ENCODE assay signal across 27 mouse cellular contexts in genomic region chr1:34283502-34283901, GRCm38 (mm10).
DNase-seq lines count a peak whose midpoint lies in the region; ATAC-seq and TF ChIP-seq lines count a peak whose summit lies in the region.
"Had no signal": no experiment of that assay in that cellular context is flagged by ENCODE, and none has a peak within 500 bp of the region (broad histone marks: within the 10 kb centered on the region; RNA-seq: fewer than 3 reads in every experiment).

No protein-coding gene starts in this region.

- peaks cover 32% of the 10 kb centered on the region for H3K36me3 ChIP-seq in heart, embryonic 16.5 days (ENCODE audit: control insufficient read depth, insufficient read depth)
- no peaks in the 10 kb centered on the region; the same call in 1 of the 2 replicates for H3K36me3 ChIP-seq in liver, embryonic 14.5 days (replicated peaks; ENCODE audit: control insufficient read depth, insufficient read depth, low read depth)
- peaks cover 26% of the 10 kb centered on the region; the same call in 1 of the 2 replicates for H3K36me3 ChIP-seq in kidney, embryonic 14.5 days (ENCODE audit: control insufficient read depth, insufficient read depth, low read length)

- no peak for TF ChIP-seq CTCF in liver, embryonic 14.5 days (IDR thresholded peaks at IDR 0.05; ENCODE audit: low read depth)

- H3K4me1 ChIP-seq in heart, embryonic 16.5 days (ENCODE audit: control insufficient read depth, insufficient read depth, low read length) = no peaks in the 10 kb centered on the region; the same call in 1 of the 2 replicates
- H3K4me1 ChIP-seq in liver, embryonic 14.5 days (replicated peaks; ENCODE audit: control insufficient read depth in 2 of 2, insufficient read depth in 2 of 2, low read length in 1 of 2) = peaks cover 0 to 6% of the 10 kb centered on the region in 2 experiments; a peak in 3 of 4 replicates
- no peaks in the 10 kb centered on the region for H3K4me1 ChIP-seq in kidney, embryonic 14.5 days (ENCODE audit: control insufficient read depth, insufficient read depth, low read length)
- H3K4me1 ChIP-seq: embryonic facial prominence, embryonic 13.5 days; kidney, embryonic 15.5 days; megakaryocyte, embryonic 14.5 days; midbrain, embryonic 13.5 days; neural tube, embryonic 13.5 days had no signal

- 39% methylated on average over 7 of the region's 7 CpGs for WGBS in heart, embryonic 16.5 days
- WGBS in liver, embryonic 14.5 days (ENCODE audit: insufficient replicate concordance) = 21% methylated on average over 7 of the region's 7 CpGs
- 91% methylated on average over 7 of the region's 7 CpGs for WGBS in kidney, embryonic 14.5 days

- no peaks in the 10 kb centered on the region for H3K9me3 ChIP-seq in heart, embryonic 16.5 days (replicated peaks; ENCODE audit: control insufficient read depth, low read length)
- H3K9me3 ChIP-seq in liver, embryonic 14.5 days (ENCODE audit: control insufficient read depth, low read length) = no peaks in the 10 kb centered on the region
- no peaks in the 10 kb centered on the region for H3K9me3 ChIP-seq in kidney, embryonic 14.5 days (ENCODE audit: control insufficient read depth, low read length)
- H3K9me3 ChIP-seq: embryonic facial prominence, embryonic 13.5 days; kidney, embryonic 15.5 days; megakaryocyte, embryonic 14.5 days; midbrain, embryonic 13.5 days; neural tube, embryonic 13.5 days had no signal

- H3K4me3 ChIP-seq in heart, embryonic 16.5 days (ENCODE audit: low read length) = no peak overlapping the region
- H3K4me3 ChIP-seq in liver, embryonic 14.5 days (ENCODE audit: insufficient read depth in 1 of 2, low read depth in 2 of 2, low read length in 2 of 2) = no peak overlapping the region
- H3K4me3 ChIP-seq in kidney, embryonic 14.5 days (ENCODE audit: low read length) = no peak overlapping the region
- H3K4me3 ChIP-seq: embryonic facial prominence, embryonic 13.5 days; heart, adult 2 months; kidney, embryonic 15.5 days; megakaryocyte, embryonic 14.5 days; midbrain, embryonic 13.5 days; neural tube, embryonic 13.5 days had no signal

- DNase-seq in heart, postnatal 4 days = no peak
- peak; percentile 59 to 65 (median 62) for DNase-seq in liver, embryonic 14.5 days (ENCODE audit: low read depth in 3 of 3, low spot score in 3 of 3)
- DNase-seq in ovary, postnatal 14 days (ENCODE audit: low spot score) = no peak
- DNase-seq: adrenal gland, postnatal 25 days; cerebellum, adult 8-10 months; cerebellum, postnatal 36 days; gastrocnemius, postnatal 25 days; heart, adult 2 months; kidney, adult 11 months; kidney, postnatal 25 days; lung, postnatal 36 days; retina, postnatal 1 day; right cerebral cortex, postnatal 25 days; spleen, adult 18-20 months; thymus, adult 2 months; thymus, postnatal 36 days had no signal

- H3K27ac ChIP-seq in heart, embryonic 16.5 days (ENCODE audit: low read length) = peak overlapping the region; percentile 51; the same call in 1 of the 2 replicates
- H3K27ac ChIP-seq in liver, embryonic 14.5 days = no peak overlapping the region
- H3K27ac ChIP-seq in kidney, embryonic 14.5 days (ENCODE audit: low read depth, low read length) = no peak overlapping the region
- H3K27ac ChIP-seq: embryonic facial prominence, embryonic 13.5 days; heart, adult 2 months; hindbrain, embryonic 14.5 days; kidney, embryonic 15.5 days; midbrain, embryonic 13.5 days; neural tube, embryonic 13.5 days had no signal

- no peak overlapping the region for H3K4me2 ChIP-seq in heart, embryonic 16.5 days (ENCODE audit: low read depth, low read length)
- H3K4me2 ChIP-seq in liver, embryonic 14.5 days (ENCODE audit: low read depth) = peak overlapping the region; percentile 39
- H3K4me2 ChIP-seq in kidney, embryonic 14.5 days (replicated peaks; ENCODE audit: low read depth, low read length) = no peak overlapping the region
- H3K4me2 ChIP-seq: embryonic facial prominence, embryonic 13.5 days; hindbrain, embryonic 14.5 days; kidney, embryonic 15.5 days; midbrain, embryonic 13.5 days; neural tube, embryonic 13.5 days had no signal

- no peak overlapping the region for H3K9ac ChIP-seq in heart, embryonic 16.5 days (ENCODE audit: low read length)
- no peak overlapping the region for H3K9ac ChIP-seq in liver, embryonic 14.5 days (replicated peaks)
- H3K9ac ChIP-seq in kidney, embryonic 14.5 days (ENCODE audit: low read depth, low read length) = no peak overlapping the region
- H3K9ac ChIP-seq: embryonic facial prominence, embryonic 13.5 days; hindbrain, embryonic 14.5 days; kidney, embryonic 15.5 days; midbrain, embryonic 13.5 days; neural tube, embryonic 13.5 days had no signal

- 0 out of 2 replicates have a peak, but pooled peaks have one; percentile 18 for ATAC-seq in heart, embryonic 16.5 days (replicated peaks; ENCODE audit: extremely low read depth, insufficient read depth, low FRiP score)
- 0 out of 2 replicates have a peak, but pooled peaks have one; percentile 45 for ATAC-seq in common myeloid progenitor, adult 5-6 weeks (replicated peaks; ENCODE audit: low read depth, poor library complexity, severe bottlenecking)
- peak; percentile 88 for ATAC-seq in liver, embryonic 14.5 days (ENCODE audit: insufficient read depth)
- ATAC-seq in megakaryocyte-erythroid progenitor cell, adult 5-6 weeks (replicated peaks; ENCODE audit: low FRiP score, low TSS enrichment, poor library complexity, severe bottlenecking) = peak; percentile 93
- ATAC-seq in kidney, embryonic 14.5 days (ENCODE audit: low FRiP score, low TSS enrichment) = no peak
- ATAC-seq: CD4-positive, CD25-positive, alpha-beta regulatory T cell, adult 4 months; midbrain, embryonic 13.5 days had no signal

- TF ChIP-seq EP300 in liver, embryonic 14.5 days (IDR thresholded peaks at IDR 0.05; ENCODE audit: low read depth) = peak; percentile 91

- H3K27me3 ChIP-seq in heart, embryonic 16.5 days (ENCODE audit: control insufficient read depth, insufficient read depth, low read length) = no peaks in the 10 kb centered on the region
- no peaks in the 10 kb centered on the region for H3K27me3 ChIP-seq in liver, embryonic 14.5 days (ENCODE audit: control insufficient read depth, insufficient read depth, low read length)
- H3K27me3 ChIP-seq in kidney, embryonic 14.5 days (ENCODE audit: control insufficient read depth, insufficient read depth, low read length) = no peaks in the 10 kb centered on the region
- H3K27me3 ChIP-seq: embryonic facial prominence, embryonic 13.5 days; kidney, embryonic 15.5 days; megakaryocyte, embryonic 14.5 days; midbrain, embryonic 13.5 days; neural tube, embryonic 13.5 days had no signal

Comparison
In these comparisons a context has a peak if more than half of its experiments do, and no peak if none do; other contexts are left out.
1. DNase-seq: peak in liver, embryonic 14.5 days (3 of 3); none in heart, postnatal 4 days (single experiment) and ovary, postnatal 14 days (single experiment).